Mouse (Mus musculus) CH12.LX (cell line): ENCODE data around the gene Ing4. TPM values are rescaled to one million over a fixed set of nuclear protein-coding genes. Genes with fewer than 3 reads are reported as not detected.

Experiments used
- DNase-seq: peaks from one replicate; pipeline ENCODE4 v3.0.0-alpha.2; 2013; ENCODE audit errors: extremely low read depth
- H3K27ac ChIP-seq: 2 replicates; pipeline ENCODE4 v1.5.1; 2012; ENCODE audit warnings: low read depth, mild to moderate bottlenecking, control low read depth, moderate library complexity; ENCODE audit not compliant: insufficient read depth
- H3K27me3 ChIP-seq: replicated peaks from 2 replicates; pipeline ENCODE3; 2012; ENCODE audit warnings: inconsistent platforms
- H3K36me3 ChIP-seq, 2 experiments: replicated peaks in 1 of 2; 2 replicates each; pipeline versions ENCODE3 to v1.6.1; 2012; ENCODE audit warnings: inconsistent platforms in 1 of 2, low read length in 1 of 2, mild to moderate bottlenecking in 1 of 2, mixed read lengths in 1 of 2, moderate library complexity in 1 of 2; ENCODE audit not compliant: control insufficient read depth in 1 of 2, insufficient read depth in 1 of 2
- H3K4me1 ChIP-seq, 2 experiments: 2 replicates each; pipeline ENCODE4 v1.6.1; 2012; ENCODE audit warnings: inconsistent platforms in 1 of 2, moderate library complexity in 1 of 2; ENCODE audit not compliant: insufficient read depth in 2 of 2, control insufficient read depth in 1 of 2
- H3K4me2 ChIP-seq: 2 replicates; pipeline ENCODE4 v1.6.1; 2012; ENCODE audit warnings: low read depth, mild to moderate bottlenecking, control low read depth; ENCODE audit not compliant: poor library complexity, insufficient read depth, severe bottlenecking
- H3K4me3 ChIP-seq, 3 experiments: fragments of 150-350 bp in 1 of 3; sonication (generic) in 1 of 3; replicated peaks in 1 of 3; 2 replicates each; pipeline versions ENCODE3 to v1.5.1; 2011 to 2012; ENCODE audit warnings: low read depth in 2 of 3, low read length in 2 of 3, mild to moderate bottlenecking in 2 of 3, moderate library complexity in 2 of 3, control low read depth in 1 of 3, improper control_type of control experiment in 1 of 3, inconsistent platforms in 1 of 3, mixed read lengths in 1 of 3; ENCODE audit not compliant: poor library complexity in 1 of 3
- H3K79me2 ChIP-seq: replicated peaks from 2 replicates; pipeline ENCODE4 v1.6.1; 2012; ENCODE audit warnings: mild to moderate bottlenecking, moderate library complexity; ENCODE audit not compliant: control insufficient read depth, poor library complexity, insufficient read depth, severe bottlenecking; ENCODE audit errors: extremely low read depth
- H3K9ac ChIP-seq: 2 replicates; pipeline ENCODE4 v1.6.1; 2012; ENCODE audit warnings: low read depth, mild to moderate bottlenecking, control low read depth, moderate library complexity; ENCODE audit not compliant: insufficient read depth
- H3K9me3 ChIP-seq: replicated peaks from 2 replicates; pipeline ENCODE3; 2012; ENCODE audit warnings: low read length, inconsistent platforms, mixed read lengths
- BHLHE40 ChIP-seq: IDR thresholded peaks from 2 replicates; pipeline ENCODE4 v1.6.1; 2011; ENCODE audit warnings: mild to moderate bottlenecking, low read depth, low read length, improper control_type of control experiment
- CHD1 ChIP-seq: IDR thresholded peaks from 2 replicates; pipeline ENCODE4 v1.6.1; 2012; ENCODE audit warnings: low read depth, low read length, improper control_type of control experiment, inconsistent platforms
- CHD2 ChIP-seq: IDR thresholded peaks from 2 replicates; pipeline ENCODE4 v1.6.1; 2011; ENCODE audit warnings: low read length, improper control_type of control experiment
- ETS1 ChIP-seq: conservative IDR thresholded peaks from 2 replicates; pipeline ENCODE4 v1.6.1; 2012; ENCODE audit warnings: low read depth, mild to moderate bottlenecking, inconsistent platforms, low read length, improper control_type of control experiment, moderate library complexity
- HCFC1 ChIP-seq: IDR thresholded peaks from 2 replicates; pipeline ENCODE4 v1.6.1; 2012; ENCODE audit warnings: low read depth, mild to moderate bottlenecking, inconsistent platforms, low read length, improper control_type of control experiment
- KAT2A ChIP-seq: IDR thresholded peaks from 2 replicates; pipeline ENCODE4 v1.6.1; 2012; ENCODE audit warnings: low read length, improper control_type of control experiment, inconsistent platforms; ENCODE audit not compliant: insufficient replicate concordance
- MAFK ChIP-seq: IDR thresholded peaks from 2 replicates; pipeline ENCODE4 v1.6.1; 2011; ENCODE audit warnings: low read length, improper control_type of control experiment; ENCODE audit not compliant: insufficient replicate concordance
- MAX ChIP-seq: IDR thresholded peaks from 2 replicates; pipeline ENCODE4 v1.6.1; 2011; ENCODE audit warnings: low read length, improper control_type of control experiment
- MYC ChIP-seq: IDR thresholded peaks from 2 replicates; pipeline ENCODE4 v1.6.1; 2011; ENCODE audit warnings: low read depth, mild to moderate bottlenecking, improper control_type of control experiment, low read length
- POLR2A ChIP-seq: IDR thresholded peaks from 2 replicates; pipeline ENCODE4 v1.6.1; 2011; ENCODE audit warnings: low read depth, mild to moderate bottlenecking, improper control_type of control experiment, low read length
- POLR2AphosphoS2 ChIP-seq: IDR thresholded peaks from 2 replicates; pipeline ENCODE4 v1.6.1; 2011; ENCODE audit warnings: low read depth, low read length, improper control_type of control experiment
- RCOR1 ChIP-seq: conservative IDR thresholded peaks from 2 replicates; pipeline ENCODE4 v1.6.1; 2012; ENCODE audit warnings: low read depth, mild to moderate bottlenecking, inconsistent platforms, low read length, improper control_type of control experiment
- SIN3A ChIP-seq: IDR thresholded peaks from 2 replicates; pipeline ENCODE4 v1.6.1; 2012; ENCODE audit warnings: low read length, improper control_type of control experiment, inconsistent platforms
- TBP ChIP-seq: conservative IDR thresholded peaks from 2 replicates; pipeline ENCODE4 v1.6.1; 2011; ENCODE audit warnings: low read depth, low read length, improper control_type of control experiment
- TCF12 ChIP-seq: IDR thresholded peaks from 2 replicates; pipeline ENCODE4 v1.6.1; 2014; ENCODE audit warnings: low read depth, mild to moderate bottlenecking, inconsistent platforms, low read length, improper control_type of control experiment
- USF1 ChIP-seq: IDR thresholded peaks from 2 replicates; pipeline ENCODE4 v1.6.1; 2014; ENCODE audit warnings: low read depth, mild to moderate bottlenecking, inconsistent platforms, low read length, improper control_type of control experiment
- ZKSCAN1 ChIP-seq: IDR thresholded peaks from 2 replicates; pipeline ENCODE4 v1.6.1; 2012; ENCODE audit warnings: low read depth, inconsistent platforms, low read length, improper control_type of control experiment, borderline replicate concordance
- ZMIZ1 ChIP-seq: IDR thresholded peaks from 2 replicates; pipeline ENCODE4 v1.6.1; 2012; ENCODE audit warnings: low read depth, mild to moderate bottlenecking, inconsistent platforms, low read length, improper control_type of control experiment
- ZNF384 ChIP-seq: IDR thresholded peaks from 2 replicates; pipeline ENCODE4 v1.6.1; 2012; ENCODE audit warnings: low read depth, low read length, improper control_type of control experiment, inconsistent platforms
- dilution Hi-C: fragments of 300-500 bp; cut with MboI; formaldehyde crosslinking; loops from 2 replicates; pipeline ENCODE4 v1.14.3; 2020; ENCODE audit warnings: low sequenced_read_pairs; ENCODE audit not compliant: extremely low pct_unique_long_range_greater_than_20kb, extremely low pct_ligation_motif_present
- in situ Hi-C: fragments of 300-500 bp; cut with MboI; formaldehyde crosslinking; loops from 3 replicates; pipeline ENCODE4 v1.14.3; 2019; ENCODE audit warnings: low sequenced_read_pairs, low pct_ligation_motif_present, low pct_unique_long_range_greater_than_20kb, mixed read lengths
- polyA plus RNA-seq: library from polyadenylated mRNA; unstranded; fragments of >175 nt; gene quantifications from 2 replicates; pipeline ENCODE4 v1.2.1, GENCODE M21; 2012; ENCODE audit warnings: low read depth; ENCODE audit not compliant: insufficient read length
- total RNA-seq, 2 experiments: library from RNA; depleted of rRNA; stranded (reverse); fragments of 300-350 nt in 1 of 2; fragments of >200 nt in 1 of 2; gene quantifications; 2 replicates each; pipeline ENCODE4 v1.2.3; 2012 to 2014

Ing4 gene
- total and polyA plus RNA-seq, 3 experiments, result 21.3 to 31.3 (median 27.3) TPM

DNA sequence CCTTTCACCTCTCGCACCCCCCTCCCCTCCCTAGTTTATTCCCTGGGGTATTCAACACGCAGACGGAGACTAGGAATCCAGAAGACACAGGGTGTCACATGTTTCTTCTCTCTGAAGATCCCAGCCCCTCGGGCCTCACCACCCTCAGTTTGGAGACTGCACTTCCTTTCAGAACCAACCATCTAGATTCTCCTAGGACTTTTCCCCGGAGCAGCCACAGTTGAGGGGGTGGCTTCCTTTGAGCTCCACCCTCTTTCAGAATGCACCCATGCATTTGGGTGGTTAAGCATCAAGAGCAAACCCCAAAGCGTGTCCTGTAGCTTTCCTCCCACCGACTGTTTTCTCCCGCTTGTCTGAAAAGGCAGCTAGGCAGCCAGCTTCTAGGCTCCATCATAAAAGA, 41.5 kb upstream of the Ing4 start:
- H3K9me3 ChIP-seq, result no peaks in the 10 kb centered on the region
- peaks cover 59% of the 10 kb centered on the region for H3K27me3 ChIP-seq
- TF ChIP-seq RCOR1, result no peak
- TF ChIP-seq CHD2, result no peak
- no peak for TF ChIP-seq ETS1
- TF ChIP-seq BHLHE40, result no peak
- no peak for TF ChIP-seq TCF12
- TF ChIP-seq TBP, result no peak
- TF ChIP-seq USF1, result no peak
- no peak for TF ChIP-seq MAX
- TF ChIP-seq POLR2A, result no peak
- TF ChIP-seq SIN3A, result no peak
- TF ChIP-seq MYC, result no peak
- TF ChIP-seq ZMIZ1, result no peak
- no peak for TF ChIP-seq KAT2A
- TF ChIP-seq CHD1, result no peak
- TF ChIP-seq HCFC1, result no peak
- no peak for DNase-seq
- in situ Hi-C loops (no loop called here), dilution Hi-C loops (no loop called here)
- H3K36me3 ChIP-seq, result no peaks in the 10 kb centered on the region
- no peak overlapping the region for H3K9ac ChIP-seq
- H3K4me1 ChIP-seq, result peaks cover 11 to 12% of the 10 kb centered on the region in 2 experiments
- H3K79me2 ChIP-seq, result no peaks in the 10 kb centered on the region
- no peak overlapping the region for H3K4me3 ChIP-seq
- H3K27ac ChIP-seq, result no peak overlapping the region
- 0 out of 2 replicates have a peak overlapping the region, but pooled peaks have one; percentile 24 for H3K4me2 ChIP-seq

DNA sequence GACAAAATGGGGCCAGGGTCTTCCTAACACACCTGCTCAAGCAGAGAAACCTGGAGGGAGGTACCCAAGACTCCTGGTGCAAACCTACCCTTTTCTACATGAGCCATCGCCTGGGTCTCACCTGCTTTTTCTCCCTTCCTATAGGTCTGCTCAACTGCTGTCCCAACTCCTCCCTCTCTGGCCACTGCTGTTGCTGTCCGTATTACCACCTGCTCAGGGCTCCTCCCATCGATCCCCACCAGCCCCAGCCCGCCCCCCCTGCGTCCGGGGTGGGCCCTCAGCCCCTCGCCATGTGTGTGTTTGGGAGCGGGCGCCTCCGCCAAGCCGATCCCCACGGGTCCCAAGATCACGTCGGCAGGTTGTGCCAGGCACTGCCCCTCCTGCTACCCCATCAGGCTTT, 40.5 kb upstream of the Ing4 start:
- H3K4me1 ChIP-seq, result peaks cover 11 to 12% of the 10 kb centered on the region in 2 experiments
- TF ChIP-seq MAFK, result no peak
- no peak for TF ChIP-seq CHD2
- no peak for TF ChIP-seq ZNF384
- TF ChIP-seq ZMIZ1, result no peak
- TF ChIP-seq TBP, result no peak
- TF ChIP-seq CHD1, result no peak
- TF ChIP-seq ZKSCAN1, result no peak
- TF ChIP-seq POLR2AphosphoS2, result no peak
- TF ChIP-seq KAT2A, result no peak
- TF ChIP-seq, all 38 proteins: peak for 0
- no peak overlapping the region for H3K4me3 ChIP-seq
- no peaks in the 10 kb centered on the region for H3K9me3 ChIP-seq
- no peak for DNase-seq
- dilution Hi-C loops, result no loop called here
- no peak overlapping the region for H3K9ac ChIP-seq
- H3K36me3 ChIP-seq, result no peaks in the 10 kb centered on the region
- peaks cover 53% of the 10 kb centered on the region for H3K27me3 ChIP-seq
- no peak overlapping the region for H3K4me2 ChIP-seq
- H3K27ac ChIP-seq, result no peak overlapping the region
- H3K79me2 ChIP-seq, result no peaks in the 10 kb centered on the region
- in situ Hi-C loops, result no loop called here
